Mouse (Mus musculus): Measurements from ENCODE around the gene Smarcd1.
A peak's percentile ranks its signal among the peaks of the same experiment; 100 is the strongest.
"Not testable (repeated sequence)": the region's sequence is repeated elsewhere in the genome, so short reads cannot be mapped to it uniquely, and the experiment has no call there.

Gene Smarcd1

GRCm38 (mm10) chr15:99714206-99714605 is 12.3 kb downstream of the Smarcd1 start:
- DNase-seq (ENCODE audit: low spot score in 2 of 2): no peak

- peak; percentile 44 to 66 for DNase-seq (ENCODE audit: low spot score in 2 of 2)
Observed at GRCm38 (mm10) chr15:99714858-99715257, 12.9 kb downstream of the Smarcd1 start.

GRCm38 (mm10) chr15:99715361-99715865 is 13.5 kb downstream of the Smarcd1 start:
- peak; percentile 31 to 43 for DNase-seq (ENCODE audit: low spot score in 2 of 2)

GRCm38 (mm10) chr15:99715982-99716746 is 14.2 kb downstream of the Smarcd1 start:
- DNase-seq (ENCODE audit: low spot score in 2 of 2): no peak

- DNase-seq (ENCODE audit: low spot score in 2 of 2): no peak
Observed at GRCm38 (mm10) chr15:99716814-99717213, 14.9 kb downstream of the Smarcd1 start.

GRCm38 (mm10) chr15:99717386-99718334 is 15.7 kb downstream of the Smarcd1 start, which contains the start of gene Gpd1:
Gene Gpd1, plus strand, starts transcription at chr15:99717515.
- DNase-seq (ENCODE audit: low spot score in 2 of 2): no peak

GRCm38 (mm10) chr15:99718461-99719021 is 16.6 kb downstream of the Smarcd1 start:
- no peak for DNase-seq (ENCODE audit: low spot score in 2 of 2)

- DNase-seq (ENCODE audit: low spot score in 2 of 2): no peak
Observed at GRCm38 (mm10) chr15:99719865-99720264, 17.9 kb downstream of the Smarcd1 start.

GRCm38 (mm10) chr15:99721921-99722743 is 20.2 kb downstream of the Smarcd1 start:
- no peak for DNase-seq (ENCODE audit: low spot score in 2 of 2)

GRCm38 (mm10) chr15:99723120-99723514 is 21.2 kb downstream of the Smarcd1 start:
- DNase-seq (ENCODE audit: low spot score in 2 of 2): no peak

- DNase-seq (ENCODE audit: low spot score in 2 of 2): no peak
Observed at GRCm38 (mm10) chr15:99723515-99724291, 21.8 kb downstream of the Smarcd1 start.

GRCm38 (mm10) chr15:99724292-99725021 is 22.5 kb downstream of the Smarcd1 start:
- no peak for DNase-seq (ENCODE audit: low spot score in 2 of 2)

- peak; percentile 84 to 89 for DNase-seq (ENCODE audit: low spot score in 2 of 2)
Observed at GRCm38 (mm10) chr15:99725341-99726155, 23.6 kb downstream of the Smarcd1 start, which contains the start of gene Cox14. Gene Cox14, plus strand, starts transcription at chr15:99725618.

GRCm38 (mm10) chr15:99726549-99726948 is 24.6 kb downstream of the Smarcd1 start:
- DNase-seq (ENCODE audit: low spot score in 2 of 2): no peak

- not testable (repeated sequence) for DNase-seq (ENCODE audit: low spot score in 2 of 2)
Observed at GRCm38 (mm10) chr15:99727039-99727438, 25.1 kb downstream of the Smarcd1 start.

GRCm38 (mm10) chr15:99727525-99727924 is 25.6 kb downstream of the Smarcd1 start:
- no peak for DNase-seq (ENCODE audit: low spot score in 2 of 2)

GRCm38 (mm10) chr15:99728211-99728610 is 26.3 kb downstream of the Smarcd1 start:
- no peak for DNase-seq (ENCODE audit: low spot score in 2 of 2)

- DNase-seq (ENCODE audit: low spot score in 2 of 2): no peak
Observed at GRCm38 (mm10) chr15:99729056-99729783, 27.3 kb downstream of the Smarcd1 start.
